Mouse (Mus musculus) hindbrain, postnatal 0 days (tissue): ENCODE measurements at regions not wholly inside any gene's neighbourhood (a gene's known extent, or its start where the extent isn't known, plus 50 kb on each side); places are given as distances from the start of the nearest gene placed in this dataset.

Experiments used
- ATAC-seq: fragments of 200-750 bp; cut with Nextera tagmentation; 2 replicates; pipeline ENCODE4 v1.8.0; 2017; ENCODE audit warnings: mild to moderate bottlenecking, moderate TSS enrichment, moderate library complexity
- DNase-seq: peaks from one replicate; pipeline ENCODE4 v3.0.0-alpha.2; 2015; ENCODE audit warnings: low spot score
- H3K27ac ChIP-seq: fragments of 300-500 bp; sonication (generic); 2 replicates; pipeline ENCODE4 v1.5.1; 2014; ENCODE audit warnings: mild to moderate bottlenecking
- H3K27me3 ChIP-seq: fragments of 300-500 bp; sonication (generic); 2 replicates; pipeline ENCODE4 v1.6.1; 2014; ENCODE audit warnings: low read length, mixed read lengths; ENCODE audit not compliant: insufficient read depth
- H3K36me3 ChIP-seq: fragments of 300-500 bp; sonication (generic); 2 replicates; pipeline ENCODE4 v1.6.1; 2014; ENCODE audit warnings: low read length, mixed read lengths; ENCODE audit not compliant: insufficient read depth
- H3K4me1 ChIP-seq: fragments of 300-500 bp; sonication (generic); 2 replicates; pipeline ENCODE4 v1.6.1; 2014; ENCODE audit warnings: antibody characterized with exemption, low read length, mixed read lengths; ENCODE audit not compliant: insufficient read depth
- H3K4me2 ChIP-seq: fragments of 300-500 bp; sonication (generic); 2 replicates; pipeline ENCODE4 v1.6.1; 2014; ENCODE audit warnings: low read depth, mild to moderate bottlenecking, low read length, moderate library complexity, mixed read lengths
- H3K4me3 ChIP-seq: fragments of 300-500 bp; sonication (generic); 2 replicates; pipeline ENCODE4 v1.5.1; 2014; ENCODE audit warnings: low read length
- H3K9ac ChIP-seq: fragments of 300-500 bp; sonication (generic); replicated peaks from 2 replicates; pipeline ENCODE4 v1.6.1; 2014; ENCODE audit warnings: mild to moderate bottlenecking, low read length, moderate library complexity, mixed read lengths
- H3K9me3 ChIP-seq: fragments of 300-500 bp; sonication (generic); 2 replicates; pipeline ENCODE4 v1.6.1; 2016; ENCODE audit warnings: low read length, mixed read lengths
- CTCF ChIP-seq: IDR thresholded peaks from 2 replicates; pipeline ENCODE4 v1.5.1; 2016; ENCODE audit warnings: antibody characterized with exemption, control low read depth, low read depth
- WGBS: fragments of 180-500 bp; shearing (Covaris S2); extraction: QIAGEN DNeasy Blood & Tissue Kit; methylation state at CpG from one replicate; pipeline ENCODE4 v1.1.7; 2014; 5-methylcytosine and 5-hydroxymethylcytosine counted together

DNA sequence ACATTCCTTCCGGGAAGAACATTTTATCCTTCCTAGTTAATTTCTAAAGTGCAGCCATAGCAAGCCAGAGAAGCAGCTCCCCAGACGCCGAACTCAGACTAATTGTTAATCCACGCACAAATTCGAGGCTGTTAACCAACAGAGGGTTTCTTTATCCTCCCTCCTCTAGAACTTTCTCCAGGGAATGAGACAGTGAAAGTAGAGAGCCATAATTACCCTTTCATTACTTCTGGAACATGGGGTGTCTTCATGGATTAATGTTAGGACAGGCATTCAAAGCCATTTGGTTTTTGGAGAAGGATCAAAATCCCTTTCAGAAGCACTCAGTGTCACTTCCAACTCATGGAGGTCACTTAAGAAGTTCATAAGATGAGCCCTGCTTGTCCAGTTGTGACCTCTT is 1178.6 kb downstream of the 4930447A16Rik start:
- no peak overlapping the region for H3K4me3 ChIP-seq
- peak; percentile 38 for DNase-seq
- H3K4me2 ChIP-seq: no peak overlapping the region
- no peaks in the 10 kb centered on the region for H3K36me3 ChIP-seq
- H3K27ac ChIP-seq: no peak overlapping the region
- WGBS: 51% methylated on average over 5 of the region's 5 CpGs
- H3K4me1 ChIP-seq: no peaks in the 10 kb centered on the region
- H3K9me3 ChIP-seq: no peaks in the 10 kb centered on the region
- H3K9ac ChIP-seq: no peak overlapping the region
- no peak for TF ChIP-seq CTCF
- no peak for ATAC-seq
- no peaks in the 10 kb centered on the region for H3K27me3 ChIP-seq

DNA sequence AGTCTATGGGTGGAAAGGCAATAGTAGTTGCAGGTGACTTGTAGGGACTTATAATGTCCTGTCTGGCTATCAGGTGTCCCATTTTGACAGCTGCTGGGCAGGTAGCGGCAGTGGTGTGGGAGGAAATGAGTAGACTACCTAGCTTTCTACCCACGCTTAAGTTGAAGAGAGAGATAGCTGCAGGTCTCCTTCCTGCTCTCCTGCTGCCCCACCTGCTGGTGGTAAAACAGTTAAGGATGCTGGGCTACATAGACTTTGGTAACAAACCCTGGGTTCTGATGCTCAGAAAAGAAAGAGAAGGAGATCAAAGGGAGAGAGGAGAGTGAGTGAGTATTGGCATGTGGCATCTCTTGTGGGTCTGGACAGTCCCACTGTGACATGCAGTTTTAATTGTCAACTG is 1182.0 kb downstream of the 4930447A16Rik start:
- Histone ChIP-seq H3K4me2 (no peak overlapping the region), H3K27ac (no peak overlapping the region), H3K4me1 (no peaks in the 10 kb centered on the region), H3K4me3 (no peak overlapping the region), H3K9me3 (no peaks in the 10 kb centered on the region), H3K36me3 (no peaks in the 10 kb centered on the region), H3K9ac (no peak overlapping the region), H3K27me3 (no peaks in the 10 kb centered on the region)
- 68% methylated on average over 2 of the region's 2 CpGs for whole genome bisulfite sequencing
- peak; percentile 51 for TF ChIP-seq CTCF
- DNase-seq (no peak), ATAC-seq (no peak)

DNA sequence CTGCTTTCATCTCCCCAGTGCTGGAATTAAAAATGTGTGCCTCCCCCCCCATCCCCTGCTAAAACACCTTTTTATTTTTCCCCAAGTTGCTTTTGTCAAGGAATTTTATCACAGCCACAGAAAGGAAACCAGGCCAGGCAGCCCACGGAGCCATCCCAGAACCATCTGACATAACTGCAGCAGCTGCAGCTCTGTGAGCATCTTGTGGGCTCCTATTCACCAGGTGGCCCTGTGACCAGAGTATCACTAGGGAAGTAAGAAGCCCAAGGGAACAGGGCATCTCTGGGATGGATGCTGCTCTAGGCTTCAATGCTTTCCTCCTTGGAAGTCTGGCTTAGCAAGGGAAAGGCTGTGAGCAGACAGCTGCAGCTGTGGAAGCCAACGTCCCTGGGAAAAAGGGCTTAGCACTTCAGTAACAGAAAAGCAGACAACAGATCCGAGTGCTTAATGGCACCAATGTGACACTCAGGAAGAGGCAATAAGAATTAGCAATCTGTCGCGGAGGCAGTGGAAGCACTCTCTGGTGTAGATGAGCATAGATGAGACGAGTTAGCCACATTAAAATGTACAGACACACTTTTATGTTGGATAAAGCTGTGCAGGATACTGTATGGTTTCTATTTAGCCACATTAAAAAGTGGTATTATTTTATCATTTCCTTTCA is 1183.0 kb downstream of the 4930447A16Rik start:
- H3K4me1 ChIP-seq: no peaks in the 10 kb centered on the region
- ATAC-seq (0 out of 2 replicates have a peak, but pooled peaks have one; percentile 32), DNase-seq (peak; percentile 27)
- no peak overlapping the region for H3K9ac ChIP-seq
- H3K27me3 ChIP-seq: no peaks in the 10 kb centered on the region
- WGBS: 66% methylated on average over 6 of the region's 6 CpGs
- no peak for TF ChIP-seq CTCF
- no peak overlapping the region for H3K4me2 ChIP-seq
- no peaks in the 10 kb centered on the region for H3K9me3 ChIP-seq
- H3K4me3 ChIP-seq: no peak overlapping the region
- no peaks in the 10 kb centered on the region for H3K36me3 ChIP-seq
- H3K27ac ChIP-seq: no peak overlapping the region

DNA sequence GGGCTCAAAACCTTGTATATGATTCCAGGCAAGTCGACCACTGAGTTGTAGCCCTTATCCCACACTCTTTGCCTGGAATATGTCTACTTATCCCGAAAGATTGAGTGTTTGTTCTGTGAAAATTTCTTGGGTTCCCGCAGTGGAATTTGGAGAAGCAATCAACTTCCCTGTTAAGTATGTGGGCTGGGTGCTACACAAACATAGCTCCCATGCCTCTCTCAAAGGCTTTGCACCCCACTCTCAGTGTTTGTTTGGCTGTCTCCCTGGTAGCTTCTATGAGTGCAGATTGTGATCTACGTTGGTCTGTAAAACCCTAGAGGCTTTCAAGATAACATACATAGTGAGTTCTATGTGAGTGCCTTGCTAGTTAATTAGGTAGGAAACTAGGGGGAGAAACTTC is 1184.2 kb downstream of the 4930447A16Rik start:
- ATAC-seq (no peak), DNase-seq (no peak)
- Histone ChIP-seq H3K4me3 (no peak overlapping the region), H3K4me1 (no peaks in the 10 kb centered on the region), H3K36me3 (no peaks in the 10 kb centered on the region), H3K4me2 (no peak overlapping the region), H3K9me3 (no peaks in the 10 kb centered on the region), H3K9ac (no peak overlapping the region), H3K27ac (no peak overlapping the region), H3K27me3 (no peaks in the 10 kb centered on the region)
- WGBS: 94% methylated on average over 4 of the region's 4 CpGs
- no peak for TF ChIP-seq CTCF
